Mouse (Mus musculus): ENCODE data around the gene Inpp4a. TPM values are rescaled to one million over a fixed set of nuclear protein-coding genes. Genes with fewer than 3 reads are reported as not detected.

Gene Inpp4a
- total RNA-seq, 2 experiments from 2014 or later, result 168 TPM

- peak overlapping the region; percentile 72 for H3K27ac ChIP-seq
- peak; percentile 49 to 82 for DNase-seq (ENCODE audit: low spot score in 2 of 2)
- TF ChIP-seq CTCF (conservative IDR thresholded peaks at IDR 0.05), result peak; percentile 31
Measured at GRCm38 (mm10) chr1:37350886-37351651, 51.4 kb downstream of the Inpp4a start.

DNA sequence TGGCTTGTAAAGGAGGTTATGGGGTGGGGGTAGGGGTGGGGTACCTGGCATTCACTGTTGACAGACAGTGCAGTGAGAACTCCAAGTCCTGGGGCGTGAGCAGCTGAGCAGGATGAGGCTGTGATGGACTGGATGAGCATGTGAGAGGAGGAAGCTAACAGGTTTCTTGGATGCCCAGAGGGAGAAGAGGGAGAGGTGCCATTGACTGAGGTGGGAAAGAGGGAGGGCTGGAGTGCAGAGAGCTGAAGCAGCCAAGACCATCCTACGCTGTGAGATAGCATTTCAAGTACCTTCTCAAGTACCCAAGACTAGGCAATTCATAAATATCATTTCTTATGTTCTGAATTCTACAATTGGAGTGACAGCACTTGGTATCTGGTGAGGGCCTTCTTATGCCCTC is 52.3 kb downstream of the Inpp4a start:
- no peak for TF ChIP-seq CTCF (conservative IDR thresholded peaks at IDR 0.05)
- no peak for DNase-seq (ENCODE audit: low spot score in 2 of 2)
- H3K27ac ChIP-seq, result peak overlapping the region; percentile 72; the same call in 1 of the 2 replicates
- H3K4me3 ChIP-seq, result no peak overlapping the region

More at GRCm38 (mm10) chr1:37350886-37351651, 51.4 kb downstream of the Inpp4a start:
- no peak overlapping the region for H3K4me3 ChIP-seq

GRCm38 (mm10) chr1:37353456-37353855 is 53.8 kb downstream of the Inpp4a start:
- DNase-seq (ENCODE audit: low spot score in 2 of 2), result no peak
- Histone ChIP-seq H3K27ac (no peak overlapping the region), H3K4me3 (no peak overlapping the region)
- TF ChIP-seq CTCF (conservative IDR thresholded peaks at IDR 0.05), result no peak

GRCm38 (mm10) chr1:37355492-37355891 is 55.8 kb downstream of the Inpp4a start:
- H3K4me3 ChIP-seq, result no peak overlapping the region
- H3K27ac ChIP-seq, result no peak overlapping the region
- TF ChIP-seq CTCF (conservative IDR thresholded peaks at IDR 0.05), result no peak
- no peak for DNase-seq (ENCODE audit: low spot score in 2 of 2)

DNA sequence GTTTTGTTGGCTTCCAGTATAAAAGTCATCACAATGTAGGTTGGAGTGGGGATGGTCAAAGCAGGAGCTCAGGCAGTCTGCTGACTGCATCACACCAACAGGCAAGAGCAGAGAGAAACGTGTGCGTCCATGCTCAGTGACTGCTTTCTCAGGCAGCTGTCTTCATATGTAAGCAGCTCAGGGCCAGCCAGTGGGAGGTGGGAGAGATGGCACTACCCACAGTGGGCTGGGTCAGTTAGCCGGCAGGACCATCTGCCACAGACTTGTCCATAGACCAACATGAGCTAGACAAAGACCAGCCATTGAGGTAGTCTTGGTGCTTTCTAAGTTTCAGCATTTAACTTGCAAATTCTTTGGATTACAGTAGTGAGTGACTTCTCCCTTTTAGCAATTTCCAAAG is 56.6 kb downstream of the Inpp4a start:
- no peak overlapping the region for H3K27ac ChIP-seq
- no peak overlapping the region for H3K4me3 ChIP-seq
- no peak for TF ChIP-seq CTCF (conservative IDR thresholded peaks at IDR 0.05)
- DNase-seq (ENCODE audit: low spot score in 2 of 2), result no peak

DNA sequence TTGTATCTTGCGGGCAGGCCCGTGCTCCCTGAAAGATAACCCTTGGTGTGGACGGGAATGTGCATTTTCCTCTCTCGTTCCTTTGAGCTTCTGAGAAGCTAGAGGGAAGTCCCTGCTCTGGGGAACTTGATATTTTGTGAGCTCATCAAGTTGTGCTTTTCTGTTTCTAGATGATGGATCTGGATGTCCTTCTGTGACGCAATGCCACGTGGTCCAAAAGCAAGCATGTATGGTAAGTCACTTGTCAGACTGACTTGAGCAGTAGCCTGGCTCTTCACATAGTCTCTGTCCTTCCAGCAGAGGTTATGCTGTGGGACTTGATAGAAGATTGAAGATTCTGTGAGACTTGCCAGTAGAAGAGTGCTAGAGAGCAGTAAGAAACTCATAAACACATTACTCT is 57.5 kb downstream of the Inpp4a start:
- no peak overlapping the region for H3K4me3 ChIP-seq
- TF ChIP-seq CTCF (conservative IDR thresholded peaks at IDR 0.05), result no peak
- H3K27ac ChIP-seq, result no peak overlapping the region
- no peak for DNase-seq (ENCODE audit: low spot score in 2 of 2)

- DNase-seq (ENCODE audit: low spot score in 2 of 2), result no peak
- no peak overlapping the region for H3K27ac ChIP-seq
- TF ChIP-seq CTCF (conservative IDR thresholded peaks at IDR 0.05), result no peak
- no peak overlapping the region for H3K4me3 ChIP-seq
Measured at GRCm38 (mm10) chr1:37358621-37359020, 59.0 kb downstream of the Inpp4a start.

GRCm38 (mm10) chr1:37359395-37360092 is 59.9 kb downstream of the Inpp4a start:
- no peak for TF ChIP-seq CTCF (conservative IDR thresholded peaks at IDR 0.05)
- DNase-seq (ENCODE audit: low spot score in 2 of 2), result no peak
- Histone ChIP-seq H3K4me3 (no peak overlapping the region), H3K27ac (no peak overlapping the region)

DNA sequence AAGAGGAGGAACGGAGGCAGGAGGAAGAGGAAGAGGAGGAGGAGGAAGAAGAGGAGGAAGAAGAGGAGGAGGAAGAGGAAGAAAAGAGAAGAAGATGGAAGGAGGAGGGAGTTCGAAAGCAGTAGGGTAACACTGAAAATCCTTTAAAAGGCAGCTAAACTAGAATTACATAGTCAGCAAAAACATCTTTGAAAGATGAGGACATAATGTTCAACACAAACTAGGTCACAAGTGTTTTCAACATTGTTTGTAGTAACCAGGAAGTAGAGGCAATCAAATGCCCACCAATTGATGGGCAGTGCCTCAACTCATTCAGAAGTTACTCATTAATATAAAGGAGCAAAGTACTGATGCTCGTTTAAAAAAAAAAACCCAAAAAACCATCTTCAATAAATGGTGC is 61.1 kb downstream of the Inpp4a start:
- no peak overlapping the region for H3K4me3 ChIP-seq
- H3K27ac ChIP-seq, result no peak overlapping the region
- no peak for DNase-seq (ENCODE audit: low spot score in 2 of 2)
- TF ChIP-seq CTCF (conservative IDR thresholded peaks at IDR 0.05), result no peak

DNA sequence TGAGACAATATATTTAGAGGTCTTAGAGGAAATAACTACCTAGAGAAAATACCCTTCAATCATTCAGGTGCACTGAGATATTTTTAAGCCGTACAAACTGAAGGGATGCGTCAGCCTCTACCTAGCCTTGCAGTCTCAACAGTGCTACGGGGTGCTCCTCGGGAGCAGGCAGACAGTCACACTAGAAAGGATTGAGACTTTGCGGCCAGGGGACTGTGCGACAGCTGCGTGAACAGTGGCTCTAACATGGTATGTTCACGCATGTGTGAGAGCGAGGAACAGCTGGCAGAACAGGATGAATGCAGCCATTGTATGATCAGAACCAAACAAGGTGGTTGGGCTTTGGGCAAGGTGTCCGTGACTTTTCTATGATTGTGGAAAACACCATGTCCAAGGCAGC is 63.1 kb downstream of the Inpp4a start:
- TF ChIP-seq CTCF (conservative IDR thresholded peaks at IDR 0.05), result no peak
- no peak overlapping the region for H3K4me3 ChIP-seq
- H3K27ac ChIP-seq, result no peak overlapping the region
- no peak for DNase-seq (ENCODE audit: low spot score in 2 of 2)

GRCm38 (mm10) chr1:37368125-37368524 is 68.5 kb downstream of the Inpp4a start:
- Histone ChIP-seq H3K27ac (peak overlapping the region; percentile 83), H3K4me3 (no peak overlapping the region)
- TF ChIP-seq CTCF (conservative IDR thresholded peaks at IDR 0.05), result no peak
- peak; percentile 66 to 76 for DNase-seq (ENCODE audit: low spot score in 2 of 2)

DNA sequence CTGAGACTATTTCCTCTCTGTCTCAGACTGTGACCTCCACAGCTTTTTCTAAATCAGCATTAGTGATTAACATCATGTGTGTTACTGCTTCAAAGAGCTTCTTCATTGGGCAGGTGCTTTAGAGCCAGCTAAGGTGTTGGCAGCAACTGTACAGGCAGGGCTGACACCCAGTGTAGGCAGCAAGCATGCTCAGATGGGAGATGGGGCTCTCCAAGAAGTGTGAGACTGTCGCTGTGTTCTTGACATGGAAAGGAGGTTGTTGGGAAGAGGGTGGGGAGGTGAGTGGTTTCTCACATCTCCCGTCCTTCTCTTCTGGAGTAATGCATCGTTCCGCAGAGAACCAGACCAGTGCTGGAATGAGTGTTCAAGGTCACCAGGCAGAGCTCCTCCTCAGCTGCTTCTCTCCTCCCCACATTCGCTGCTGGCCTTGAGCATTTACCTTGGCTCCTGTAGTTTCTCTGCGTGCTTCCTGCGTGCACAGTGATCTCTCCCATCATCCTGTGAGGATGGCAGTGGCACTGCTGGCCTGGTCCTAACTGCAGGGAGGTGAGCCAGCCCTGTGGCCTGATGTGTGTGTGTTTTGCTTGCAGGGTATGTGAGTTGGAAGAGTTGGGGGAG is 69.2 kb downstream of the Inpp4a start:
- H3K4me3 ChIP-seq, result no peak overlapping the region
- no peak for DNase-seq (ENCODE audit: low spot score in 2 of 2)
- H3K27ac ChIP-seq, result peak overlapping the region; percentile 83
- TF ChIP-seq CTCF (conservative IDR thresholded peaks at IDR 0.05), result no peak

DNA sequence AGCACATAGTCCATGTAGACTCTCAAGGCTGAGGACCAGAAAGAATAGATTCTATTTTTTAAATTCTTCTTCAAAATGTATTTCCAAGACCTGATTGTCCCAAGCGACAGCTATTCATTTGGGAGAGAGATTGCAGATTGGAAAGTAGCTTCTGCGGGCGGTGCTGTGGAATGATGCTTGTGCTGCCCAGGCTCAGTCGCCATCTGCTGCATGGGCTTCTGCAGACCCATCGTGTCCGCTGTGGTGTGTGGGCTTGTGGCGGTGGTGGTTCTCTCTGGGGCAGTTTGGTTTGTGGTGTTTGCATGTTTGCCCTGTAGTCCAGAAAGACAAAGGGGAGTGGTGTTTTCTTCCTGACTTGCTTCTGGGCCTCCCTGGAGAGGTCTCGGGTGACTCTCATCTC is 76.5 kb downstream of the Inpp4a start:
- DNase-seq (ENCODE audit: low spot score in 2 of 2), result no peak
- no peak overlapping the region for H3K4me3 ChIP-seq
- H3K27ac ChIP-seq, result peak overlapping the region; percentile 59; the same call in 1 of the 2 replicates
- TF ChIP-seq CTCF (conservative IDR thresholded peaks at IDR 0.05), result no peak

Measured in layer of hippocampus, adult 2 months (tissue).